Mouse (Mus musculus) midbrain, embryonic 13.5 days (tissue): ENCODE measurements around the gene Gle1. TPM values are rescaled to one million over a fixed set of nuclear protein-coding genes. Genes with fewer than 3 reads are reported as not detected.
A peak's percentile ranks its signal among the peaks of the same experiment; 100 is the strongest.
"Not testable (repeated sequence)": the region's sequence is repeated elsewhere in the genome, so short reads cannot be mapped to it uniquely, and the experiment has no call there.

ENCODE experiments used
- ATAC-seq: fragments of 200-750 bp; cut with Nextera tagmentation; 2 replicates; pipeline ENCODE4 v1.8.0; 2017; ENCODE audit warnings: mild to moderate bottlenecking, moderate TSS enrichment, moderate library complexity
- H3K27ac ChIP-seq: fragments of 300-500 bp; sonication (generic); 2 replicates; pipeline ENCODE4 v1.5.1; 2015; ENCODE audit warnings: inconsistent platforms, mild to moderate bottlenecking, moderate library complexity
- H3K27me3 ChIP-seq: fragments of 300-500 bp; sonication (generic); 2 replicates; pipeline ENCODE4 v1.6.1; 2015; ENCODE audit warnings: mild to moderate bottlenecking, inconsistent platforms
- H3K36me3 ChIP-seq: fragments of 300-500 bp; sonication (generic); 2 replicates; pipeline ENCODE4 v1.6.1; 2015; ENCODE audit warnings: mild to moderate bottlenecking, inconsistent platforms
- H3K4me1 ChIP-seq: fragments of 300-500 bp; sonication (generic); replicated peaks from 2 replicates; pipeline ENCODE4 v1.6.1; 2015; ENCODE audit warnings: inconsistent platforms
- H3K4me2 ChIP-seq: fragments of 300-500 bp; sonication (generic); replicated peaks from 2 replicates; pipeline ENCODE4 v1.6.1; 2015; ENCODE audit warnings: moderate library complexity, mild to moderate bottlenecking, inconsistent platforms
- H3K4me3 ChIP-seq: fragments of 300-500 bp; sonication (generic); replicated peaks from 2 replicates; pipeline ENCODE4 v1.5.1; 2015; ENCODE audit warnings: mild to moderate bottlenecking, inconsistent platforms
- H3K9ac ChIP-seq: fragments of 300-500 bp; sonication (generic); replicated peaks from 2 replicates; pipeline ENCODE4 v1.6.1; 2015; ENCODE audit warnings: mild to moderate bottlenecking, inconsistent platforms
- H3K9me3 ChIP-seq: fragments of 300-500 bp; sonication (generic); 2 replicates; pipeline ENCODE4 v1.6.1; 2016; ENCODE audit warnings: mild to moderate bottlenecking, inconsistent platforms
- WGBS: fragments of 180-500 bp; shearing (Covaris S2); methylation state at CpG from one replicate; pipeline ENCODE4 v1.1.7; 2015; 5-methylcytosine and 5-hydroxymethylcytosine counted together
- polyA plus RNA-seq: library from polyadenylated mRNA; unstranded; fragments of >200 nt; fragmentation: Nextera tagmentation; extraction: Ambion mirVana; gene quantifications from 2 replicates; pipeline ENCODE4 v1.2.1, GENCODE M21; 2015

The Gle1 gene
- polyA plus RNA-seq = 78.1 and 78.8 TPM in 2 replicates

- ATAC-seq = peak; percentile 99
- Histone ChIP-seq H3K9ac (peak within 1 kb of the TSS; percentile 73), H3K27me3 (no peaks in the 10 kb centered on the region), H3K4me2 (peak within 1 kb of the TSS; percentile 71), H3K4me1 (peaks cover 8% of the 10 kb centered on the region), H3K36me3 (peaks cover 45% of the 10 kb centered on the region), H3K4me3 (peak within 1 kb of the TSS; percentile 93), H3K27ac (peak within 1 kb of the TSS; percentile 88), H3K9me3 (no peaks in the 10 kb centered on the region)
- WGBS = 3% methylated on average over 44 of the region's 44 CpGs
Observed at GRCm38 (mm10) chr2:29934906-29935599, at the start of gene Gle1. Gle1 (plus strand) TSS chr2:29935426.

GRCm38 (mm10) chr2:29886659-29887292 is 48.5 kb upstream of the Gle1 start:
- peaks cover 21% of the 10 kb centered on the region for H3K4me1 ChIP-seq
- H3K4me2 ChIP-seq, H3K27ac ChIP-seq, H3K9me3 ChIP-seq, H3K36me3 ChIP-seq, H3K4me3 ChIP-seq, ATAC-seq, H3K27me3 ChIP-seq, H3K9ac ChIP-seq: not testable (repeated sequence)
- WGBS = 84% methylated on average over 9 of the region's 9 CpGs

- H3K36me3 ChIP-seq = peaks cover 25% of the 10 kb centered on the region
- H3K9me3 ChIP-seq = no peaks in the 10 kb centered on the region
- peaks cover 22% of the 10 kb centered on the region for H3K4me1 ChIP-seq
- peak within 1 kb of the TSS; percentile 95 for H3K4me2 ChIP-seq
- H3K27me3 ChIP-seq = 0 out of 2 replicates have a peak, but pooled peaks cover 3% of the 10 kb centered on the region
- H3K27ac ChIP-seq = peak within 1 kb of the TSS; percentile 89
- peak within 1 kb of the TSS; percentile 96 for H3K9ac ChIP-seq
- peak within 1 kb of the TSS; percentile 99 for H3K4me3 ChIP-seq
- WGBS = 2% methylated on average over 68 of the region's 70 CpGs
- ATAC-seq = peak; percentile 88
Observed at GRCm38 (mm10) chr2:29889066-29889944, 45.9 kb upstream of the Gle1 start, which contains the start of gene Odf2. Odf2 (plus strand) TSS chr2:29889221.

- WGBS = under 1% methylated on average over 58 of the region's 61 CpGs
Observed at GRCm38 (mm10) chr2:29889991-29890833, 45.0 kb upstream of the Gle1 start.

GRCm38 (mm10) chr2:29891773-29892172 is 43.5 kb upstream of the Gle1 start:
- no peak overlapping the region for H3K9ac ChIP-seq
- H3K36me3 ChIP-seq = peaks cover 48% of the 10 kb centered on the region
- WGBS = 93% methylated on average over 6 of the region's 6 CpGs

More at GRCm38 (mm10) chr2:29889991-29890833, 45.0 kb upstream of the Gle1 start:
- Histone ChIP-seq H3K9me3 (no peaks in the 10 kb centered on the region), H3K9ac (peak overlapping the region; percentile 96), H3K27ac (peak overlapping the region; percentile 89), H3K4me2 (peak overlapping the region; percentile 95), H3K4me3 (peak overlapping the region; percentile 99), H3K4me1 (peaks cover 22% of the 10 kb centered on the region), H3K36me3 (peaks cover 34% of the 10 kb centered on the region), H3K27me3 (0 out of 2 replicates have a peak, but pooled peaks cover 3% of the 10 kb centered on the region)
- peak; percentile 90 for ATAC-seq

GRCm38 (mm10) chr2:29896071-29896470 is 39.2 kb upstream of the Gle1 start:
- H3K4me1 ChIP-seq = peaks cover 8% of the 10 kb centered on the region
- H3K4me2 ChIP-seq = no peak overlapping the region
- WGBS = 93% methylated on average over 1 of the region's 1 CpGs
- H3K4me3 ChIP-seq = no peak overlapping the region
- no peaks in the 10 kb centered on the region for H3K9me3 ChIP-seq
- no peaks in the 10 kb centered on the region for H3K27me3 ChIP-seq
- peaks cover 91% of the 10 kb centered on the region for H3K36me3 ChIP-seq
- no peak for ATAC-seq
- H3K9ac ChIP-seq = no peak overlapping the region
- no peak overlapping the region for H3K27ac ChIP-seq

More at GRCm38 (mm10) chr2:29891773-29892172, 43.5 kb upstream of the Gle1 start:
- Histone ChIP-seq H3K9me3 (no peaks in the 10 kb centered on the region), H3K4me3 (no peak overlapping the region), H3K4me1 (peaks cover 22% of the 10 kb centered on the region), H3K27me3 (0 out of 2 replicates have a peak, but pooled peaks cover 3% of the 10 kb centered on the region), H3K4me2 (0 out of 2 replicates have a peak overlapping the region, but pooled peaks have one; percentile 95), H3K27ac (no peak overlapping the region)
- ATAC-seq = no peak

GRCm38 (mm10) chr2:29897366-29897765 is 37.9 kb upstream of the Gle1 start:
- H3K9ac ChIP-seq = no peak overlapping the region
- H3K4me1 ChIP-seq = no peaks in the 10 kb centered on the region
- no peak overlapping the region for H3K27ac ChIP-seq
- no peak overlapping the region for H3K4me3 ChIP-seq
- ATAC-seq = no peak
- no peaks in the 10 kb centered on the region for H3K27me3 ChIP-seq
- WGBS = 93% methylated on average over 2 of the region's 2 CpGs
- no peaks in the 10 kb centered on the region for H3K9me3 ChIP-seq
- peaks cover 98% of the 10 kb centered on the region for H3K36me3 ChIP-seq
- H3K4me2 ChIP-seq = no peak overlapping the region

GRCm38 (mm10) chr2:29898081-29898480 is 37.1 kb upstream of the Gle1 start:
- 96% methylated on average over 1 of the region's 1 CpGs for WGBS
- H3K9ac ChIP-seq = no peak overlapping the region
- no peaks in the 10 kb centered on the region for H3K4me1 ChIP-seq
- H3K4me2 ChIP-seq = no peak overlapping the region
- H3K27me3 ChIP-seq = no peaks in the 10 kb centered on the region
- H3K4me3 ChIP-seq = no peak overlapping the region
- ATAC-seq = no peak
- no peak overlapping the region for H3K27ac ChIP-seq
- peaks cover 98% of the 10 kb centered on the region for H3K36me3 ChIP-seq
- no peaks in the 10 kb centered on the region for H3K9me3 ChIP-seq

GRCm38 (mm10) chr2:29902194-29902593 is 33.0 kb upstream of the Gle1 start:
- Histone ChIP-seq H3K9ac (no peak overlapping the region), H3K4me1 (no peaks in the 10 kb centered on the region), H3K27me3 (no peaks in the 10 kb centered on the region), H3K36me3 (peaks cover 98% of the 10 kb centered on the region), H3K4me3 (no peak overlapping the region), H3K4me2 (no peak overlapping the region), H3K27ac (no peak overlapping the region), H3K9me3 (no peaks in the 10 kb centered on the region)
- 94% methylated on average over 10 of the region's 10 CpGs for WGBS
- ATAC-seq = no peak

- peaks cover 89% of the 10 kb centered on the region for H3K36me3 ChIP-seq
- not testable (repeated sequence) for H3K4me3 ChIP-seq, H3K4me1 ChIP-seq, H3K9me3 ChIP-seq, H3K9ac ChIP-seq, H3K27ac ChIP-seq, H3K4me2 ChIP-seq, H3K27me3 ChIP-seq, ATAC-seq
- 80% methylated on average over 2 of the region's 2 CpGs for WGBS
Observed at GRCm38 (mm10) chr2:29908171-29908570, 27.1 kb upstream of the Gle1 start.

- 84% methylated on average over 2 of the region's 2 CpGs for WGBS
- Histone ChIP-seq H3K9me3 (no peaks in the 10 kb centered on the region), H3K36me3 (peaks cover 88% of the 10 kb centered on the region), H3K9ac (no peak overlapping the region), H3K4me2 (no peak overlapping the region), H3K27ac (no peak overlapping the region), H3K4me1 (no peaks in the 10 kb centered on the region), H3K4me3 (no peak overlapping the region), H3K27me3 (no peaks in the 10 kb centered on the region)
- ATAC-seq = no peak
Observed at GRCm38 (mm10) chr2:29910042-29910441, 25.2 kb upstream of the Gle1 start.
